Mouse (Mus musculus): Measurements from ENCODE around the gene Prmt2. TPM values are rescaled to one million over a fixed set of nuclear protein-coding genes. Genes with fewer than 3 reads are reported as not detected.

Gene Prmt2
- polyA plus RNA-seq, 1 experiment from 2014 or later, result 42.6 TPM

- Histone ChIP-seq H3K27ac (ENCODE audit: low read length) (no peak overlapping the region), H3K27me3 (replicated peaks; ENCODE audit: control insufficient read depth, insufficient read depth, low read length) (no peaks in the 10 kb centered on the region), H3K4me1 (ENCODE audit: control insufficient read depth, insufficient read depth, low read length) (peaks cover 12% of the 10 kb centered on the region), H3K4me3 (ENCODE audit: low read length) (no peak overlapping the region), H3K36me3 (ENCODE audit: control insufficient read depth, insufficient read depth, low read length) (no peaks in the 10 kb centered on the region), H3K9ac (ENCODE audit: low read depth, low read length) (no peak overlapping the region), H3K9me3 (ENCODE audit: control insufficient read depth, low read length) (no peaks in the 10 kb centered on the region), H3K4me2 (ENCODE audit: low read depth, low read length) (no peak overlapping the region)
- no peak for ATAC-seq
- 71% methylated on average over 12 of the region's 12 CpGs for WGBS
These were observed 20.2 kb upstream of the Prmt2 start for GRCm38 (mm10) chr10:76257719-76258390.

- 91% methylated on average over 7 of the region's 7 CpGs for WGBS
- ATAC-seq, result no peak
- H3K4me2 ChIP-seq (ENCODE audit: low read depth, low read length), result no peak overlapping the region
- H3K9me3 ChIP-seq (ENCODE audit: control insufficient read depth, low read length), result no peaks in the 10 kb centered on the region
- no peak overlapping the region for H3K9ac ChIP-seq (ENCODE audit: low read depth, low read length)
- no peaks in the 10 kb centered on the region for H3K36me3 ChIP-seq (ENCODE audit: control insufficient read depth, insufficient read depth, low read length)
- H3K27me3 ChIP-seq (replicated peaks; ENCODE audit: control insufficient read depth, insufficient read depth, low read length), result no peaks in the 10 kb centered on the region
- no peak overlapping the region for H3K27ac ChIP-seq (ENCODE audit: low read length)
- no peak overlapping the region for H3K4me3 ChIP-seq (ENCODE audit: low read length)
- H3K4me1 ChIP-seq (ENCODE audit: control insufficient read depth, insufficient read depth, low read length), result peaks cover 12% of the 10 kb centered on the region
These were observed 19.6 kb upstream of the Prmt2 start for GRCm38 (mm10) chr10:76257231-76257630.

GRCm38 (mm10) chr10:76255617-76256016 is 18.0 kb upstream of the Prmt2 start:
- no peaks in the 10 kb centered on the region for H3K36me3 ChIP-seq (ENCODE audit: control insufficient read depth, insufficient read depth, low read length)
- H3K4me1 ChIP-seq (ENCODE audit: control insufficient read depth, insufficient read depth, low read length), result peaks cover 12% of the 10 kb centered on the region
- no peak overlapping the region for H3K4me3 ChIP-seq (ENCODE audit: low read length)
- H3K4me2 ChIP-seq (ENCODE audit: low read depth, low read length), result no peak overlapping the region
- no peaks in the 10 kb centered on the region for H3K27me3 ChIP-seq (replicated peaks; ENCODE audit: control insufficient read depth, insufficient read depth, low read length)
- ATAC-seq, result no peak
- H3K27ac ChIP-seq (ENCODE audit: low read length), result no peak overlapping the region
- H3K9ac ChIP-seq (ENCODE audit: low read depth, low read length), result no peak overlapping the region
- WGBS, result 67% methylated on average over 6 of the region's 6 CpGs
- H3K9me3 ChIP-seq (ENCODE audit: control insufficient read depth, low read length), result no peaks in the 10 kb centered on the region

DNA sequence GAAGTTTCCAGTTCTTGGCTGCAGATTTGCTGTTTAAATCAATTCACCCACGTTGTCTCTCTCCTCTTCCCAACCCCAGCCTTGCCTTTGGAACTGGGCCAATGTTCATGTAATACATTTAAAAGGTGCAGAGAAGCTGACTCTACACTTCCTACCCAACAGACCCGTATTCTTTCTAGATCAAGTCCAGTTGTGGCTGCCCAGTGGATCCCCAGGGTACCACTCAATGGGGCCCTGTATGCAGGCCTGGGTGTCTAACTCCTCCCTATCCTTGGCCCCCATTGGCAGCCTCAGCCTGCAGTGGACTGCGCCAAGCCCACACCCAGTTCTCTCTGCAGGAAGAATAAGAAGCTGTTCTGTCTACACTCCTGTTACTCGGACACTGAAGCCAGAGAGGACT is 15.9 kb upstream of the Prmt2 start, which contains the start of gene S100b:
S100b (plus strand) TSS at position 318 of the 400 bp plus-strand sequence.
- Histone ChIP-seq H3K9me3 (ENCODE audit: control insufficient read depth, low read length) (no peaks in the 10 kb centered on the region), H3K27me3 (replicated peaks; ENCODE audit: control insufficient read depth, insufficient read depth, low read length) (no peaks in the 10 kb centered on the region), H3K27ac (ENCODE audit: low read length) (peak within 1 kb of the TSS; percentile 3; the same call in 1 of the 2 replicates), H3K9ac (ENCODE audit: low read depth, low read length) (no peak within 1 kb of the TSS), H3K4me1 (ENCODE audit: control insufficient read depth, insufficient read depth, low read length) (peaks cover 12% of the 10 kb centered on the region), H3K36me3 (ENCODE audit: control insufficient read depth, insufficient read depth, low read length) (no peaks in the 10 kb centered on the region), H3K4me2 (ENCODE audit: low read depth, low read length) (peak within 1 kb of the TSS; percentile 23; the same call in 1 of the 2 replicates), H3K4me3 (ENCODE audit: low read length) (no peak within 1 kb of the TSS)
- ATAC-seq, result peak; percentile 84
- 39% methylated on average over 4 of the region's 4 CpGs for WGBS

DNA sequence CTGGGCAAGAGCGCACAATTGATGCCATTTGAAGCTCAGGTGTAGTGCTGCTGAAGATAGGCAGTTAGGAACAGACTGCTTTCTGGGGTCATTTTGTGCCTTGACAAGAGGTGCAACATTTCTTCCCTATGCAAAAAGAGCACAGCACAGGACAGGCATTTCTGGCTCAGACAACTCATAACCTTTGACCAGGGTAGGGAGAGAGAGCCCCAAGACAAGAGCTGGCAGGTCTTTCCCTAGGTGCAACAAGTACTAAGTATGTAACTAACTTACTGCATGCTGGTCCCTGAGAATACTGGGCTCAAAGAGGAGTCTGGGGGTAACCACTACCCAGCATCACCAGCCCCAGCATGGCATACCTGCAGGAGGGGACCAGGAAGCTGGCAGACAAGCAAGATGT is 15.4 kb upstream of the Prmt2 start:
- Histone ChIP-seq H3K27me3 (replicated peaks; ENCODE audit: control insufficient read depth, insufficient read depth, low read length) (no peaks in the 10 kb centered on the region), H3K4me2 (ENCODE audit: low read depth, low read length) (peak overlapping the region; percentile 23; the same call in 1 of the 2 replicates), H3K9ac (ENCODE audit: low read depth, low read length) (no peak overlapping the region), H3K9me3 (ENCODE audit: control insufficient read depth, low read length) (no peaks in the 10 kb centered on the region), H3K27ac (ENCODE audit: low read length) (peak overlapping the region; percentile 3; the same call in 1 of the 2 replicates), H3K36me3 (ENCODE audit: control insufficient read depth, insufficient read depth, low read length) (no peaks in the 10 kb centered on the region), H3K4me3 (ENCODE audit: low read length) (no peak overlapping the region), H3K4me1 (ENCODE audit: control insufficient read depth, insufficient read depth, low read length) (peaks cover 12% of the 10 kb centered on the region)
- WGBS, result 97% methylated on average over 1 of the region's 1 CpGs
- ATAC-seq, result peak; percentile 57; the same call in 1 of the 2 replicates

DNA sequence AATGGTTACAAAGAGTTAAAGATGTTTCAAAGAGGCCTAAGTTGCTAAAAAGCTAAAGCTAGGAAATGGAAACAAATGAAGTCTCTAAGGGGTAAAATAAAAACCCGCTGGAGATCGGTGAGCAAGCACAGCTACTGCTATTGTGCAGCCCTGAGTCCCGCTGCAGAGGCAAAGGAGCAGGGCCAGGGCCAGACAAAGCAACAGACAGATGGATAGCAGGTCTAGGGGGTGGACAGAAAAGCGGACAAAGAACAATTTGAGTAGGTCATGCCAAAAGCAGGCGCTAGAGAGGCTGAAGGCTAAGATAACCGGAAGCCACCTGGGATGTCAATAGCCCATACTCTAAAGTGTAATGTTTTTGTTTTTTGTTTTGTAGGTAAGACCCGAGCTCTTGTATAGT is 13.2 kb upstream of the Prmt2 start:
- WGBS, result 79% methylated on average over 7 of the region's 7 CpGs
- H3K36me3 ChIP-seq (ENCODE audit: control insufficient read depth, insufficient read depth, low read length), result no peaks in the 10 kb centered on the region
- no peak overlapping the region for H3K4me3 ChIP-seq (ENCODE audit: low read length)
- H3K27ac ChIP-seq (ENCODE audit: low read length), result no peak overlapping the region
- no peak overlapping the region for H3K4me2 ChIP-seq (ENCODE audit: low read depth, low read length)
- no peak overlapping the region for H3K9ac ChIP-seq (ENCODE audit: low read depth, low read length)
- H3K27me3 ChIP-seq (replicated peaks; ENCODE audit: control insufficient read depth, insufficient read depth, low read length), result no peaks in the 10 kb centered on the region
- no peaks in the 10 kb centered on the region for H3K9me3 ChIP-seq (ENCODE audit: control insufficient read depth, low read length)
- no peak for ATAC-seq
- H3K4me1 ChIP-seq (ENCODE audit: control insufficient read depth, insufficient read depth, low read length), result peaks cover 12% of the 10 kb centered on the region

DNA sequence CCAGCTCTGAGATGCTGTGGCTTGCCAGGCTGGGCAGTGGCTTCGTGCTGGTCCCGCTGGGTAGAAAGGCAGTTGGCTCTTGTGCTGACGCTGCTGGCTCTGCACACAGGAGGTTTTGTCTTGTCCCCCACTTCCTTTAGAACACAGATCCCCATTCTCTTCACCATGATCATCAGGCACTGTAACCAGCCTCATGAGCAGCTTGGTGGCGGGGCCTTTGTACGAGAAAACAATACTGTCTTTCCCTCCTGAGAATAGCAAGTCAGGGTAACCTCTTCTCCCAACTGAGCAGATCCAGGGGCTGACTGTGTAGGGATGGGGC is 10.9 kb upstream of the Prmt2 start:
- no peak overlapping the region for H3K4me3 ChIP-seq (ENCODE audit: low read length)
- no peaks in the 10 kb centered on the region for H3K27me3 ChIP-seq (replicated peaks; ENCODE audit: control insufficient read depth, insufficient read depth, low read length)
- H3K9ac ChIP-seq (ENCODE audit: low read depth, low read length), result no peak overlapping the region
- 80% methylated on average over 5 of the region's 5 CpGs for WGBS
- H3K4me1 ChIP-seq (ENCODE audit: control insufficient read depth, insufficient read depth, low read length), result peaks cover 7% of the 10 kb centered on the region
- H3K4me2 ChIP-seq (ENCODE audit: low read depth, low read length), result no peak overlapping the region
- no peak overlapping the region for H3K27ac ChIP-seq (ENCODE audit: low read length)
- H3K9me3 ChIP-seq (ENCODE audit: control insufficient read depth, low read length), result no peaks in the 10 kb centered on the region
- H3K36me3 ChIP-seq (ENCODE audit: control insufficient read depth, insufficient read depth, low read length), result no peaks in the 10 kb centered on the region
- ATAC-seq, result no peak

DNA sequence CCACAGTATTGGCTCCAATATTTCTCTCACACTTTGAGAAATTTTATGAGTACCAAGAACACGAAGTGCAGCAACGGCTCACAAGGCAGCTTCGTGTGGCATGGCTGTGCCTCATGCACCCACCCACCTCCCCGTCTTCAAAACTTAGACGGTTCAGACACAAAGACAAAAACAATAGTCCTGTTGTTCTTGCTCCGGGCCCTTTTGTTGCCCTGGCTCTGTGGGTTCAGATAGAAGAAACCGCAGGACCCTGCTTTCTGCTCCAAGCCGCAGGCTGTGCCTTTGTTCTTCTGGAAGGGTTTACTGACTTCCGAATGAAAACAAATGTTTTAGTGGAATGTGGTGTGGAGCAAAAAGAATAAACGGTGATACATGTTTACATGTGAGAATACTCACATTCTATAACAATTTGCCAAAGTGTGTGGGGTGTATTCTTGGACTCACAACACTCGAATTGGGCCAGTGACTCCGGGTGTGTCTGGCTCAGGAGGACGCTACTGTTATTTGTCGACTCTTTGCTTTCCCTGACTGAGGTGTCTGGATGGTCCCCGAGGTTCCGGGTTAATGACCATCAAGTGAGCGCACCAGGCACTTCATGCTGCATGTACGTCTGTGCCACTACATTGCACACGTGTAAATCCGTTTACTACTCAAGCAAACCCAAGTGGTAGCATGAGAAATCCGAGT is 10.4 kb upstream of the Prmt2 start:
- no peak overlapping the region for H3K4me3 ChIP-seq (ENCODE audit: low read length)
- H3K4me1 ChIP-seq (ENCODE audit: control insufficient read depth, insufficient read depth, low read length), result peaks cover 2% of the 10 kb centered on the region
- ATAC-seq, result no peak
- no peak overlapping the region for H3K9ac ChIP-seq (ENCODE audit: low read depth, low read length)
- no peaks in the 10 kb centered on the region for H3K27me3 ChIP-seq (replicated peaks; ENCODE audit: control insufficient read depth, insufficient read depth, low read length)
- H3K36me3 ChIP-seq (ENCODE audit: control insufficient read depth, insufficient read depth, low read length), result no peaks in the 10 kb centered on the region
- no peak overlapping the region for H3K27ac ChIP-seq (ENCODE audit: low read length)
- no peaks in the 10 kb centered on the region for H3K9me3 ChIP-seq (ENCODE audit: control insufficient read depth, low read length)
- WGBS, result 62% methylated on average over 21 of the region's 21 CpGs
- H3K4me2 ChIP-seq (ENCODE audit: low read depth, low read length), result no peak overlapping the region

GRCm38 (mm10) chr10:76246601-76247000 is 8.9 kb upstream of the Prmt2 start:
- Histone ChIP-seq H3K27ac (ENCODE audit: low read length) (no peak overlapping the region), H3K4me1 (ENCODE audit: control insufficient read depth, insufficient read depth, low read length) (no peaks in the 10 kb centered on the region), H3K4me3 (ENCODE audit: low read length) (no peak overlapping the region), H3K9ac (ENCODE audit: low read depth, low read length) (no peak overlapping the region), H3K27me3 (replicated peaks; ENCODE audit: control insufficient read depth, insufficient read depth, low read length) (no peaks in the 10 kb centered on the region), H3K9me3 (ENCODE audit: control insufficient read depth, low read length) (no peaks in the 10 kb centered on the region), H3K36me3 (ENCODE audit: control insufficient read depth, insufficient read depth, low read length) (no peaks in the 10 kb centered on the region), H3K4me2 (ENCODE audit: low read depth, low read length) (no peak overlapping the region)
- WGBS, result 40% methylated on average over 4 of the region's 4 CpGs
- ATAC-seq, result no peak

Measured in intestine, embryonic 16.5 days (tissue).